Mouse (Mus musculus): ENCODE measurements at regions not wholly inside any gene's neighbourhood (a gene's known extent, or its start where the extent isn't known, plus 50 kb on each side); places are given as distances from the start of the nearest gene placed in this dataset.

- no peak for DNase-seq (ENCODE audit: low read depth, low spot score)
- H3K36me3 ChIP-seq (ENCODE audit: control insufficient read depth, insufficient read depth, low read length, poor library complexity, severe bottlenecking) = no peaks in the 10 kb centered on the region
- H3K27me3 ChIP-seq (ENCODE audit: control insufficient read depth, insufficient read depth, low read length, poor library complexity, severe bottlenecking) = peaks cover 1% of the 10 kb centered on the region; the same call in 1 of the 2 replicates
These were observed 137.4 kb upstream of the 1600014C23Rik start for GRCm38 (mm10) chr17:45871067-45871466.

- DNase-seq (ENCODE audit: low read depth, low spot score) = no peak
- H3K36me3 ChIP-seq (ENCODE audit: control insufficient read depth, insufficient read depth, low read length, poor library complexity, severe bottlenecking) = no peaks in the 10 kb centered on the region
- peaks cover 1% of the 10 kb centered on the region; the same call in 1 of the 2 replicates for H3K27me3 ChIP-seq (ENCODE audit: control insufficient read depth, insufficient read depth, low read length, poor library complexity, severe bottlenecking)
These were observed 135.6 kb upstream of the 1600014C23Rik start for GRCm38 (mm10) chr17:45869014-45869968.

- H3K27me3 ChIP-seq (ENCODE audit: control insufficient read depth, insufficient read depth, low read length, poor library complexity, severe bottlenecking) = peaks cover 1% of the 10 kb centered on the region; the same call in 1 of the 2 replicates
- no peaks in the 10 kb centered on the region for H3K36me3 ChIP-seq (ENCODE audit: control insufficient read depth, insufficient read depth, low read length, poor library complexity, severe bottlenecking)
- no peak for DNase-seq (ENCODE audit: low read depth, low spot score)
These were observed 134.9 kb upstream of the 1600014C23Rik start for GRCm38 (mm10) chr17:45868539-45868938.

GRCm38 (mm10) chr17:45867727-45868126 lies 134.1 kb upstream of the 1600014C23Rik start:
- DNase-seq (ENCODE audit: low read depth, low spot score) = no peak
- Histone ChIP-seq H3K36me3 (ENCODE audit: control insufficient read depth, insufficient read depth, low read length, poor library complexity, severe bottlenecking) (no peaks in the 10 kb centered on the region), H3K27me3 (ENCODE audit: control insufficient read depth, insufficient read depth, low read length, poor library complexity, severe bottlenecking) (no peaks in the 10 kb centered on the region; the same call in 1 of the 2 replicates)

GRCm38 (mm10) chr17:45866876-45867652 lies 133.4 kb upstream of the 1600014C23Rik start:
- no peaks in the 10 kb centered on the region for H3K36me3 ChIP-seq (ENCODE audit: control insufficient read depth, insufficient read depth, low read length, poor library complexity, severe bottlenecking)
- DNase-seq (ENCODE audit: low read depth, low spot score) = no peak
- no peaks in the 10 kb centered on the region for H3K27me3 ChIP-seq (ENCODE audit: control insufficient read depth, insufficient read depth, low read length, poor library complexity, severe bottlenecking)

- no peak for DNase-seq (ENCODE audit: low read depth, low spot score)
- no peaks in the 10 kb centered on the region for H3K36me3 ChIP-seq (ENCODE audit: control insufficient read depth, insufficient read depth, low read length, poor library complexity, severe bottlenecking)
- H3K27me3 ChIP-seq (ENCODE audit: control insufficient read depth, insufficient read depth, low read length, poor library complexity, severe bottlenecking) = no peaks in the 10 kb centered on the region
These were observed 132.7 kb upstream of the 1600014C23Rik start for GRCm38 (mm10) chr17:45866346-45866745.

- no peaks in the 10 kb centered on the region for H3K27me3 ChIP-seq (ENCODE audit: control insufficient read depth, insufficient read depth, low read length, poor library complexity, severe bottlenecking)
- no peak for DNase-seq (ENCODE audit: low read depth, low spot score)
These were observed 132.3 kb upstream of the 1600014C23Rik start for GRCm38 (mm10) chr17:45865944-45866343.

GRCm38 (mm10) chr17:45863471-45864205 lies 130.0 kb upstream of the 1600014C23Rik start:
- no peaks in the 10 kb centered on the region for H3K27me3 ChIP-seq (ENCODE audit: control insufficient read depth, insufficient read depth, low read length, poor library complexity, severe bottlenecking)
- no peak for DNase-seq (ENCODE audit: low read depth, low spot score)
- H3K36me3 ChIP-seq (ENCODE audit: control insufficient read depth, insufficient read depth, low read length, poor library complexity, severe bottlenecking) = no peaks in the 10 kb centered on the region

More at GRCm38 (mm10) chr17:45865944-45866343, 132.3 kb upstream of the 1600014C23Rik start:
- no peaks in the 10 kb centered on the region for H3K36me3 ChIP-seq (ENCODE audit: control insufficient read depth, insufficient read depth, low read length, poor library complexity, severe bottlenecking)

- no peak for DNase-seq (ENCODE audit: low read depth, low spot score)
- H3K27me3 ChIP-seq (ENCODE audit: control insufficient read depth, insufficient read depth, low read length, poor library complexity, severe bottlenecking) = no peaks in the 10 kb centered on the region
These were observed 129.4 kb upstream of the 1600014C23Rik start for GRCm38 (mm10) chr17:45863031-45863430.

GRCm38 (mm10) chr17:45859441-45859840 lies 125.8 kb upstream of the 1600014C23Rik start:
- DNase-seq (ENCODE audit: low read depth, low spot score) = no peak
- Histone ChIP-seq H3K36me3 (ENCODE audit: control insufficient read depth, insufficient read depth, low read length, poor library complexity, severe bottlenecking) (no peaks in the 10 kb centered on the region), H3K27me3 (ENCODE audit: control insufficient read depth, insufficient read depth, low read length, poor library complexity, severe bottlenecking) (no peaks in the 10 kb centered on the region)

More at GRCm38 (mm10) chr17:45863031-45863430, 129.4 kb upstream of the 1600014C23Rik start:
- H3K36me3 ChIP-seq (ENCODE audit: control insufficient read depth, insufficient read depth, low read length, poor library complexity, severe bottlenecking) = no peaks in the 10 kb centered on the region

- DNase-seq (ENCODE audit: low read depth, low spot score) = no peak
- H3K27me3 ChIP-seq (ENCODE audit: control insufficient read depth, insufficient read depth, low read length, poor library complexity, severe bottlenecking) = no peaks in the 10 kb centered on the region
- H3K36me3 ChIP-seq (ENCODE audit: control insufficient read depth, insufficient read depth, low read length, poor library complexity, severe bottlenecking) = no peaks in the 10 kb centered on the region
These were observed 120.4 kb upstream of the 1600014C23Rik start for GRCm38 (mm10) chr17:45853931-45854653.

- no peaks in the 10 kb centered on the region for H3K36me3 ChIP-seq (ENCODE audit: control insufficient read depth, insufficient read depth, low read length, poor library complexity, severe bottlenecking)
- no peak for DNase-seq (ENCODE audit: low read depth, low spot score)
- no peaks in the 10 kb centered on the region for H3K27me3 ChIP-seq (ENCODE audit: control insufficient read depth, insufficient read depth, low read length, poor library complexity, severe bottlenecking)
These were observed 118.8 kb upstream of the 1600014C23Rik start for GRCm38 (mm10) chr17:45852402-45852801.

- no peaks in the 10 kb centered on the region for H3K36me3 ChIP-seq (ENCODE audit: control insufficient read depth, insufficient read depth, low read length, poor library complexity, severe bottlenecking)
- H3K27me3 ChIP-seq (ENCODE audit: control insufficient read depth, insufficient read depth, low read length, poor library complexity, severe bottlenecking) = no peaks in the 10 kb centered on the region
- no peak for DNase-seq (ENCODE audit: low read depth, low spot score)
These were observed 118.2 kb upstream of the 1600014C23Rik start for GRCm38 (mm10) chr17:45851723-45852396.

Data from splenic B cell, adult 2 months (primary cell).